Mouse (Mus musculus): Measurements from ENCODE around the gene Rab19. TPM values are rescaled to one million over a fixed set of nuclear protein-coding genes. Genes with fewer than 3 reads are reported as not detected.

Gene Rab19
- total and polyA plus RNA-seq, 3 experiments, result 0.10 TPM; not detected in 2

- TF ChIP-seq USF1 (IDR thresholded peaks at IDR 0.05; ENCODE audit: low read depth, low read length) (no peak), ZMIZ1 (IDR thresholded peaks at IDR 0.05; ENCODE audit: low read depth, low read length) (no peak), JUND (IDR thresholded peaks at IDR 0.05; ENCODE audit: low read depth, low read length) (no peak), USF2 (IDR thresholded peaks at IDR 0.05; ENCODE audit: borderline replicate concordance in 1 of 2, insufficient read depth in 1 of 2, low read depth in 1 of 2, low read length in 2 of 2) (no peak), CHD2 (IDR thresholded peaks at IDR 0.05; ENCODE audit: low read length) (no peak), KAT2A (conservative IDR thresholded peaks at IDR 0.05; ENCODE audit: low read depth, low read length) (no peak), GATA1 (IDR thresholded peaks at IDR 0.05; ENCODE audit: low read depth, low read length) (peak; percentile 57), SIN3A (IDR thresholded peaks at IDR 0.05; ENCODE audit: low read length) (peak; percentile 84), NRF1 (IDR thresholded peaks at IDR 0.05; ENCODE audit: insufficient read depth, low read depth, low read length, poor library complexity, severe bottlenecking) (no peak), MAX (IDR thresholded peaks at IDR 0.05; ENCODE audit: low read length) (peak; percentile 61; the same call in 1 of the 2 replicates), ETS1 (IDR thresholded peaks at IDR 0.05; ENCODE audit: low read depth, low read length) (peak; percentile 79)
Observed at GRCm38 (mm10) chr6:39379224-39379623, 1.8 kb upstream of the Rab19 start (continued).

- H3K4me3 ChIP-seq (ENCODE audit: control insufficient read depth in 1 of 2, insufficient read depth in 1 of 2, low read depth in 2 of 2, low read length in 2 of 2), result peak overlapping the region in 1 of 2 experiments; percentile 19; a peak in 2 of 4 replicates
- H3K79me2 ChIP-seq (ENCODE audit: control insufficient read depth, insufficient read depth, low read length, poor library complexity), result no peaks in the 10 kb centered on the region; the same call in 1 of the 2 replicates
- peaks cover 5 to 20% of the 10 kb centered on the region in 2 experiments for H3K4me1 ChIP-seq (ENCODE audit: control insufficient read depth in 1 of 2, insufficient read depth in 2 of 2, low read length in 2 of 2)
- peak in 1 of 2 experiments; percentile 26; a peak in 1 of 4 replicates for TF ChIP-seq EP300 (IDR thresholded peaks at IDR 0.05; ENCODE audit: low read depth in 1 of 2, low read length in 2 of 2)
- TF ChIP-seq CHD1 (IDR thresholded peaks at IDR 0.05; ENCODE audit: low read depth, low read length), result no peak
- TF ChIP-seq SMC3 (IDR thresholded peaks at IDR 0.05; ENCODE audit: low read depth, low read length), result no peak
- no peak for TF ChIP-seq POLR2A (IDR thresholded peaks at IDR 0.05; ENCODE audit: control insufficient read depth in 1 of 2, insufficient read depth in 1 of 2, low read depth in 1 of 2, low read length in 2 of 2, poor library complexity in 1 of 2)
- TF ChIP-seq MAFK (IDR thresholded peaks at IDR 0.05; ENCODE audit: borderline replicate concordance, low read depth, low read length), result no peak
- no peak for TF ChIP-seq GABPA (IDR thresholded peaks at IDR 0.05; ENCODE audit: low read depth, low read length)
- peak overlapping the region; percentile 5; the same call in 1 of the 2 replicates for H3K9ac ChIP-seq (ENCODE audit: control insufficient read depth, low read depth, low read length, poor library complexity, severe bottlenecking)
- peaks cover 0 to 14% of the 10 kb centered on the region in 2 experiments; a peak in 2 of 4 replicates for H3K36me3 ChIP-seq (ENCODE audit: control insufficient read depth in 1 of 2, insufficient read depth in 2 of 2, low read length in 2 of 2)
- H3K27ac ChIP-seq (ENCODE audit: control insufficient read depth, low read depth, low read length), result peak overlapping the region; percentile 39
- H3K9me3 ChIP-seq (replicated peaks; ENCODE audit: insufficient read depth, low read length), result no peaks in the 10 kb centered on the region
- peak; percentile 45 for DNase-seq (ENCODE audit: low read depth, low spot score)
- no peaks in the 10 kb centered on the region for H3K27me3 ChIP-seq (ENCODE audit: control insufficient read depth in 1 of 2, insufficient read depth in 2 of 2, low read length in 2 of 2)
Observed at GRCm38 (mm10) chr6:39379749-39380148, 1.2 kb upstream of the Rab19 start.

- H3K27me3 ChIP-seq (ENCODE audit: control insufficient read depth in 1 of 2, insufficient read depth in 2 of 2, low read length in 2 of 2), result no peaks in the 10 kb centered on the region
- DNase-seq (ENCODE audit: low read depth, low spot score), result peak; percentile 16
- H3K4me1 ChIP-seq (ENCODE audit: control insufficient read depth in 1 of 2, insufficient read depth in 2 of 2, low read length in 2 of 2), result peaks cover 5 to 20% of the 10 kb centered on the region in 2 experiments
- H3K36me3 ChIP-seq (ENCODE audit: control insufficient read depth in 1 of 2, insufficient read depth in 2 of 2, low read length in 2 of 2), result peaks cover 0 to 14% of the 10 kb centered on the region in 2 experiments; a peak in 2 of 4 replicates
- H3K9ac ChIP-seq (ENCODE audit: control insufficient read depth, low read depth, low read length, poor library complexity, severe bottlenecking), result no peak overlapping the region
- no peaks in the 10 kb centered on the region; the same call in 1 of the 2 replicates for H3K79me2 ChIP-seq (ENCODE audit: control insufficient read depth, insufficient read depth, low read length, poor library complexity)
- TF ChIP-seq ETS1 (IDR thresholded peaks at IDR 0.05; ENCODE audit: low read depth, low read length) (no peak), CHD2 (IDR thresholded peaks at IDR 0.05; ENCODE audit: low read length) (no peak), POLR2AphosphoS2 (IDR thresholded peaks at IDR 0.05; ENCODE audit: low read length) (no peak)
- no peak overlapping the region for H3K4me3 ChIP-seq (ENCODE audit: control insufficient read depth in 1 of 2, insufficient read depth in 1 of 2, low read depth in 2 of 2, low read length in 2 of 2)
- no peak overlapping the region for H3K27ac ChIP-seq (ENCODE audit: control insufficient read depth, low read depth, low read length)
- no peaks in the 10 kb centered on the region for H3K9me3 ChIP-seq (replicated peaks; ENCODE audit: insufficient read depth, low read length)
Observed at GRCm38 (mm10) chr6:39380276-39380675, 699 bp upstream of the Rab19 start.

Data from MEL (cell line).